Mouse (Mus musculus) forebrain, embryonic 13.5 days (tissue): Measurements from ENCODE around the gene Wif1. TPM values are rescaled to one million over a fixed set of nuclear protein-coding genes. Genes with fewer than 3 reads are reported as not detected.

ENCODE experiments used
- ATAC-seq: fragments of 200-750 bp; cut with Nextera tagmentation; 2 replicates; pipeline ENCODE4 v1.8.0; 2017
- H3K27ac ChIP-seq: fragments of 300-500 bp; sonication (generic); 2 replicates; pipeline ENCODE4 v1.5.1; 2015; ENCODE audit warnings: inconsistent platforms, mild to moderate bottlenecking, moderate library complexity
- H3K27me3 ChIP-seq: fragments of 300-500 bp; sonication (generic); 2 replicates; pipeline ENCODE4 v1.6.1; 2015; ENCODE audit warnings: mild to moderate bottlenecking, inconsistent platforms
- H3K36me3 ChIP-seq: fragments of 300-500 bp; sonication (generic); 2 replicates; pipeline ENCODE4 v1.6.1; 2015; ENCODE audit warnings: mild to moderate bottlenecking, inconsistent platforms; ENCODE audit not compliant: poor library complexity, severe bottlenecking
- H3K4me1 ChIP-seq: fragments of 300-500 bp; sonication (generic); 2 replicates; pipeline ENCODE4 v1.6.1; 2015; ENCODE audit warnings: inconsistent platforms
- H3K4me2 ChIP-seq: fragments of 300-500 bp; sonication (generic); 2 replicates; pipeline ENCODE4 v1.6.1; 2015; ENCODE audit warnings: inconsistent platforms, mild to moderate bottlenecking, moderate library complexity
- H3K4me3 ChIP-seq: fragments of 300-500 bp; sonication (generic); 2 replicates; pipeline ENCODE4 v1.5.1; 2015; ENCODE audit warnings: mild to moderate bottlenecking, inconsistent platforms
- H3K9ac ChIP-seq: fragments of 300-500 bp; sonication (generic); 2 replicates; pipeline ENCODE4 v1.6.1; 2015; ENCODE audit warnings: mild to moderate bottlenecking, inconsistent platforms
- H3K9me3 ChIP-seq: fragments of 300-500 bp; sonication (generic); replicated peaks from 2 replicates; pipeline ENCODE4 v1.6.1; 2016; ENCODE audit warnings: inconsistent platforms
- WGBS: fragments of 180-500 bp; shearing (Covaris S2); methylation state at CpG from one replicate; pipeline ENCODE4 v1.1.7; 2015; 5-methylcytosine and 5-hydroxymethylcytosine counted together
- polyA plus RNA-seq: library from polyadenylated mRNA; unstranded; fragments of >200 nt; fragmentation: Nextera tagmentation; extraction: Ambion mirVana; gene quantifications from 2 replicates; pipeline ENCODE4 v1.2.1, GENCODE M21; 2015

Wif1 gene
- polyA plus RNA-seq, 1 experiment from 2014 or later, result 4.5 TPM

- no peaks in the 10 kb centered on the region for H3K9me3 ChIP-seq
- no peak for ATAC-seq
- H3K4me1 ChIP-seq, result no peaks in the 10 kb centered on the region
- H3K36me3 ChIP-seq, result no peaks in the 10 kb centered on the region
- 78% methylated on average over 10 of the region's 10 CpGs for WGBS
- H3K9ac ChIP-seq, result no peak overlapping the region
- 0 out of 2 replicates have a peak, but pooled peaks cover 2% of the 10 kb centered on the region for H3K27me3 ChIP-seq
- no peak overlapping the region for H3K4me3 ChIP-seq
- no peak overlapping the region for H3K27ac ChIP-seq
- no peak overlapping the region for H3K4me2 ChIP-seq
Observed at GRCm38 (mm10) chr10:121047440-121047839, 13.7 kb downstream of the Wif1 start.

GRCm38 (mm10) chr10:121052076-121052475 is 18.3 kb downstream of the Wif1 start:
- WGBS, result 91% methylated on average over 6 of the region's 6 CpGs
- Histone ChIP-seq H3K27ac (no peak overlapping the region), H3K9ac (no peak overlapping the region)

GRCm38 (mm10) chr10:121055452-121056188 is 21.9 kb downstream of the Wif1 start:
- WGBS, result 8% methylated on average over 13 of the region's 13 CpGs
- peaks cover 20% of the 10 kb centered on the region for H3K4me1 ChIP-seq
- ATAC-seq, result peak; percentile 94
- H3K27me3 ChIP-seq, result peaks cover 3% of the 10 kb centered on the region; the same call in 1 of the 2 replicates
- peak overlapping the region; percentile 55 for H3K27ac ChIP-seq
- no peaks in the 10 kb centered on the region for H3K9me3 ChIP-seq
- no peak overlapping the region for H3K4me3 ChIP-seq
- H3K4me2 ChIP-seq, result peak overlapping the region; percentile 35
- H3K9ac ChIP-seq, result no peak overlapping the region
- no peaks in the 10 kb centered on the region for H3K36me3 ChIP-seq

More at GRCm38 (mm10) chr10:121052076-121052475, 18.3 kb downstream of the Wif1 start:
- ATAC-seq, result no peak
- Histone ChIP-seq H3K4me2 (no peak overlapping the region), H3K27me3 (peaks cover 3% of the 10 kb centered on the region; the same call in 1 of the 2 replicates), H3K9me3 (no peaks in the 10 kb centered on the region), H3K4me1 (peaks cover 20% of the 10 kb centered on the region), H3K4me3 (no peak overlapping the region), H3K36me3 (no peaks in the 10 kb centered on the region)

- Histone ChIP-seq H3K36me3 (no peaks in the 10 kb centered on the region), H3K9ac (no peak overlapping the region), H3K27me3 (peaks cover 3% of the 10 kb centered on the region; the same call in 1 of the 2 replicates), H3K4me2 (no peak overlapping the region), H3K4me1 (peaks cover 24% of the 10 kb centered on the region), H3K27ac (no peak overlapping the region), H3K4me3 (no peak overlapping the region), H3K9me3 (no peaks in the 10 kb centered on the region)
- WGBS, result 84% methylated on average over 6 of the region's 6 CpGs
- ATAC-seq, result no peak
Observed at GRCm38 (mm10) chr10:121056823-121057222, 23.1 kb downstream of the Wif1 start.

GRCm38 (mm10) chr10:121059043-121060003 is 25.6 kb downstream of the Wif1 start:
- 77% methylated on average over 23 of the region's 23 CpGs for WGBS
- H3K4me1 ChIP-seq, result peaks cover 24% of the 10 kb centered on the region
- H3K9me3 ChIP-seq, result no peaks in the 10 kb centered on the region

GRCm38 (mm10) chr10:121061336-121061835 is 27.6 kb downstream of the Wif1 start:
- 23% methylated on average over 5 of the region's 5 CpGs for WGBS
- H3K4me2 ChIP-seq, result no peak overlapping the region
- peaks cover 5% of the 10 kb centered on the region for H3K4me1 ChIP-seq
- no peaks in the 10 kb centered on the region for H3K36me3 ChIP-seq
- H3K9me3 ChIP-seq, result no peaks in the 10 kb centered on the region
- H3K9ac ChIP-seq, result no peak overlapping the region
- ATAC-seq, result peak; percentile 62; the same call in 1 of the 2 replicates
- H3K4me3 ChIP-seq, result no peak overlapping the region
- H3K27me3 ChIP-seq, result no peaks in the 10 kb centered on the region
- H3K27ac ChIP-seq, result no peak overlapping the region

More at GRCm38 (mm10) chr10:121059043-121060003, 25.6 kb downstream of the Wif1 start:
- no peak overlapping the region for H3K4me2 ChIP-seq
- no peaks in the 10 kb centered on the region for H3K36me3 ChIP-seq
- no peak for ATAC-seq
- no peak overlapping the region for H3K4me3 ChIP-seq
- H3K27ac ChIP-seq, result no peak overlapping the region
- no peak overlapping the region for H3K9ac ChIP-seq
- H3K27me3 ChIP-seq, result peaks cover 3% of the 10 kb centered on the region; the same call in 1 of the 2 replicates

GRCm38 (mm10) chr10:121062704-121063103 is 28.9 kb downstream of the Wif1 start:
- peaks cover 4% of the 10 kb centered on the region for H3K4me1 ChIP-seq
- H3K4me3 ChIP-seq, result no peak overlapping the region
- H3K27me3 ChIP-seq, result no peaks in the 10 kb centered on the region
- no peak overlapping the region for H3K9ac ChIP-seq
- no peak for ATAC-seq
- no peak overlapping the region for H3K4me2 ChIP-seq
- no peaks in the 10 kb centered on the region for H3K36me3 ChIP-seq
- H3K27ac ChIP-seq, result no peak overlapping the region
- 69% methylated on average over 8 of the region's 8 CpGs for WGBS
- no peaks in the 10 kb centered on the region for H3K9me3 ChIP-seq

GRCm38 (mm10) chr10:121067416-121067951 is 33.7 kb downstream of the Wif1 start:
- Histone ChIP-seq H3K4me3 (no peak overlapping the region), H3K27me3 (no peaks in the 10 kb centered on the region), H3K27ac (no peak overlapping the region), H3K36me3 (no peaks in the 10 kb centered on the region), H3K4me2 (no peak overlapping the region), H3K4me1 (no peaks in the 10 kb centered on the region), H3K9ac (no peak overlapping the region), H3K9me3 (no peaks in the 10 kb centered on the region)
- WGBS, result 87% methylated on average over 7 of the region's 7 CpGs
- ATAC-seq, result no peak

GRCm38 (mm10) chr10:121068003-121068402 is 34.2 kb downstream of the Wif1 start:
- H3K27me3 ChIP-seq, result no peaks in the 10 kb centered on the region
- no peaks in the 10 kb centered on the region for H3K36me3 ChIP-seq
- no peak for ATAC-seq
- H3K4me3 ChIP-seq, result no peak overlapping the region
- H3K9me3 ChIP-seq, result no peaks in the 10 kb centered on the region
- H3K4me2 ChIP-seq, result no peak overlapping the region
- 76% methylated on average over 1 of the region's 1 CpGs for WGBS
- no peaks in the 10 kb centered on the region for H3K4me1 ChIP-seq
- no peak overlapping the region for H3K27ac ChIP-seq
- H3K9ac ChIP-seq, result no peak overlapping the region

- WGBS, result 71% methylated on average over 7 of the region's 7 CpGs
- ATAC-seq, result no peak
- no peaks in the 10 kb centered on the region for H3K36me3 ChIP-seq
- H3K9ac ChIP-seq, result no peak overlapping the region
- no peaks in the 10 kb centered on the region for H3K4me1 ChIP-seq
- no peak overlapping the region for H3K4me3 ChIP-seq
- H3K27me3 ChIP-seq, result no peaks in the 10 kb centered on the region
- no peak overlapping the region for H3K27ac ChIP-seq
- no peaks in the 10 kb centered on the region for H3K9me3 ChIP-seq
- H3K4me2 ChIP-seq, result no peak overlapping the region
Observed at GRCm38 (mm10) chr10:121070742-121071141, 37.0 kb downstream of the Wif1 start.

- Histone ChIP-seq H3K4me3 (no peak overlapping the region), H3K27ac (no peak overlapping the region), H3K4me1 (no peaks in the 10 kb centered on the region), H3K9ac (no peak overlapping the region), H3K9me3 (no peaks in the 10 kb centered on the region), H3K36me3 (no peaks in the 10 kb centered on the region), H3K4me2 (no peak overlapping the region), H3K27me3 (no peaks in the 10 kb centered on the region)
- ATAC-seq, result no peak
- WGBS, result 85% methylated on average over 9 of the region's 9 CpGs
Observed at GRCm38 (mm10) chr10:121080500-121080899, 46.7 kb downstream of the Wif1 start.
